Mouse (Mus musculus): ENCODE data around the gene Trim3.

Trim3 gene

GRCm38 (mm10) chr7:105559016-105559415, 74.4 kb downstream of the Trim3 start:
- in situ Hi-C loops (cut with MseI, MboI), result no loop called here

- in situ Hi-C loops (cut with MseI, MboI), result no loop called here
Observed at GRCm38 (mm10) chr7:105557671-105558070, 75.7 kb downstream of the Trim3 start.

GRCm38 (mm10) chr7:105556406-105556805, 77.0 kb downstream of the Trim3 start:
- in situ Hi-C loops (cut with MseI, MboI), result no loop called here

GRCm38 (mm10) chr7:105555571-105555970, 77.8 kb downstream of the Trim3 start:
- in situ Hi-C loops (cut with MseI, MboI), result no loop called here
